Mouse (Mus musculus): ENCODE measurements around the gene Krtap5-5. TPM values are rescaled to one million over a fixed set of nuclear protein-coding genes. Genes with fewer than 3 reads are reported as not detected.

Krtap5-5 gene
- polyA plus RNA-seq, 1 experiment from 2014 or later: not detected

DNA sequence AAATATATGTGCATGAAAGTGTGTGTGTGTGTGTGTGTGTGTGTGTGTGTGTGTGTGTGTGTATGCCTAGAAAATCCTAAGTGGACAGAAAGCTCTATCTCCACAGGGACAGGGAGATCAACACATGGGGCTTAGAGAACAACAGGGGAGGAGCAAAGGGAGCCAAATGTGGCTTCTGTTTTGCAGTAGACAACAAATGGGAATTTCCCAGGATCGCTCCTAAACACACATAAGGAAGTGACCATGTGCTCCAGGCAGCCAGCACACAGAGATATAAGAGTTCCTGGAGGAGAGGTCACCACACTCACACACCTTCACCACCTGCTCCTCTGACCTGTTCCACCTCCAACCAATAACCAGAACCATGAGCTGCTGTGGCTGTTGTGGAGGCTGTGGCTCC lies 28.7 kb downstream of the Krtap5-5 start, which contains the start of gene Krtap5-3:
Krtap5-3 (plus strand) TSS at position 301 of the 400 bp plus-strand sequence.
- Histone ChIP-seq H3K27ac (no peak within 1 kb of the TSS), H3K9me3 (replicated peaks) (no peaks in the 10 kb centered on the region), H3K36me3 (no peaks in the 10 kb centered on the region), H3K4me3 (no peak within 1 kb of the TSS), H3K4me1 (no peaks in the 10 kb centered on the region), H3K27me3 (ENCODE audit: low read depth, poor library complexity, severe bottlenecking) (no peaks in the 10 kb centered on the region)
- DNase-seq (ENCODE audit: low spot score): no peak
- WGBS: 63% methylated on average over 1 of the region's 1 CpGs

DNA sequence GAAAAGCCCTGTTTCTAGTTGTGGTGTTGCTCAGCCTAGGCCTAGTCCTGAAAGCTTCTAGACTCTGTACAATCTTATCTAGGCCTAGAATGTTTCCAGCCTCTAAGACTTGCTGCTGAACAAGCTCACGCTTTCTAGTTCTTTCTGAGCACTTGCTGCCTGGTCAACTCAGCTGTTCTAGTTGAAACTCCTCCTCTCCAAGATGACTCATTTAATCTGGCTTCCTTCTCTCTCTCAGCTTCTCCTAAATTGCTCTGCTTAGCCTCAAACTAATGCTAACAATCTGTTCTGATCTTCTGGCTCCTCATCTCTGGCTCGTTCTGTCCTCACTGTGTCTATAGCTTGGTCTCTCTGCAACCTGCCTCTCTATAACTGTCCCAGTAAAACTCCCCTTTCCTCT lies 31.0 kb downstream of the Krtap5-5 start:
- DNase-seq (ENCODE audit: low spot score): no peak
- no peaks in the 10 kb centered on the region for H3K9me3 ChIP-seq (replicated peaks)
- no peaks in the 10 kb centered on the region for H3K27me3 ChIP-seq (ENCODE audit: low read depth, poor library complexity, severe bottlenecking)
- no peaks in the 10 kb centered on the region for H3K4me1 ChIP-seq
- 75% methylated on average over 2 of the region's 2 CpGs for whole genome bisulfite sequencing
- no peak overlapping the region for H3K4me3 ChIP-seq
- no peaks in the 10 kb centered on the region for H3K36me3 ChIP-seq
- H3K27ac ChIP-seq: no peak overlapping the region

DNA sequence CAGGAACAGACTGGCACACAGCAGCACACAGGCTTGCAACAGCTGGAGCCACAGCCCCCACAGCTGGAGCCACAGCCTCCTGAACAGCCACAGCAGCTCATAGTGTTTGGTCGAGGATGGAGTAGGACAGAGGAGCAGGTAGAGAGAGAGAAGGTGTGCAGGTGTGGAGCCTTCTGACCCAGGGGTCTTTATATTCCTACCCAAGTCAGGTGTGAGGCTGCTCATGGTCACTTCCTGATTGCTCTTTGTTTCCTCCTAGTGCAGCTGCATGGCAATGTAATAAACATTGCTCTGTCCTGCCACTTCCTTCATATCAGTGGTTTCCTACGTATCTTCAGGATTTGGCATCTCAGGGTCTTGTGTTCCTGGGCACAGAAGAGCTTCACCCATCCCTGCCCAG lies 39.5 kb downstream of the Krtap5-5 start, which contains the start of gene Gm10153:
Gm10153 (minus strand) TSS at position 101 of the 400 bp plus-strand sequence.
- 41% methylated on average over 2 of the region's 2 CpGs for WGBS
- no peak within 1 kb of the TSS for H3K27ac ChIP-seq
- DNase-seq (ENCODE audit: low spot score): no peak
- H3K36me3 ChIP-seq: no peaks in the 10 kb centered on the region
- no peak within 1 kb of the TSS for H3K4me3 ChIP-seq
- no peaks in the 10 kb centered on the region for H3K27me3 ChIP-seq (ENCODE audit: low read depth, poor library complexity, severe bottlenecking)
- no peaks in the 10 kb centered on the region for H3K4me1 ChIP-seq
- no peaks in the 10 kb centered on the region for H3K9me3 ChIP-seq (replicated peaks)

DNA sequence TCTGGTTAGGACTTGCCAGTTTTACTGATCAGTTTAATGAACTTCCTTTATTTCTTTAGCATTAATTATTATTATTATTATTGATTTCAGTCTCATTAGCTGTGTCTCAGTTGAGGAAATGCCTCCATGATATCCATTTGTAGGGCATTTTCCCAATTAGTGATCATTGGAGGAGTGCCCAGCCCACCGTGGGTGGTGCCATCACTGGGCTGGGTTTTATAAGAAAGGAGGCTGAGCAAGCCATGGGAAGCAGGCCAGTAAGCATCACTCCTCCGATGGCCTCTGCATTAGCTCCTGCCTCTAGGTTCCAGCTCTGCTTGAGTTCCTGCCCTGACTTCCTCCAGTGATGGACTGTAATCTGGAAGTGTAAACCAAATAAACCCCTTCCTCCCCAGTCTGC lies 41.6 kb downstream of the Krtap5-5 start:
- H3K36me3 ChIP-seq: no peaks in the 10 kb centered on the region
- WGBS: 76% methylated on average over 2 of the region's 2 CpGs
- no peaks in the 10 kb centered on the region for H3K9me3 ChIP-seq (replicated peaks)
- H3K4me1 ChIP-seq: no peaks in the 10 kb centered on the region
- no peaks in the 10 kb centered on the region for H3K27me3 ChIP-seq (ENCODE audit: low read depth, poor library complexity, severe bottlenecking)
- no peak for DNase-seq (ENCODE audit: low spot score)
- no peak overlapping the region for H3K27ac ChIP-seq
- no peak overlapping the region for H3K4me3 ChIP-seq

DNA sequence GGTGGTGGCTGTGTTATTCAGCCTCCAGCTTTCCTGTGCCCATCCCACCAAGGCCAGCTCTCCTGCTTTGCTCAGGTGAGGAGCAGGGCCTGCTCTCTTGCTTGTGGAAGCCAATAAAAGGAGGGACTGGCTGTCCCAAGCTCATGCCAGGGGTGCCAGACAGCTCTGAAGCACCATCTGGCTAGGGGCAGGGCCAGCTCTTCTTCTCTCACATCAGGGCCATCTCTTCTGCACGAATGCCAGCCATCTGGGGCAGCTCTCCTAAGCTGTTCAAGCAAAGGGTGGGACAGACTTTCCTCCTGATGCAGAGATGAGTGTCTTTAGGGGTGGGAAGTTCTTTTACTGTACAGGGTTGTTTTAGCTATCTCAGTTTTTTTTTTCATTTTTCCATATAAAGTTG lies 48.8 kb downstream of the Krtap5-5 start:
- no peaks in the 10 kb centered on the region for H3K4me1 ChIP-seq
- H3K27ac ChIP-seq: no peak overlapping the region
- no peaks in the 10 kb centered on the region for H3K36me3 ChIP-seq
- no peaks in the 10 kb centered on the region for H3K9me3 ChIP-seq (replicated peaks)
- H3K27me3 ChIP-seq (ENCODE audit: low read depth, poor library complexity, severe bottlenecking): no peaks in the 10 kb centered on the region
- H3K4me3 ChIP-seq: no peak overlapping the region
- no peak for DNase-seq (ENCODE audit: low spot score)
- 50% methylated on average over 1 of the region's 1 CpGs for WGBS

Other genes with a start within 250 kb of the Krtap5-5 start
- gene Mob2, start 168.9 kb downstream of the Krtap5-5 start, polyA plus RNA-seq (2016; fragmentation: Nextera tagmentation; extraction: Ambion mirVana): 67.8 and 74.4 TPM in 2 replicates
- gene Dusp8, start 134.1 kb downstream of the Krtap5-5 start, polyA plus RNA-seq (2016; fragmentation: Nextera tagmentation; extraction: Ambion mirVana): 0.26 and 0.34 TPM in 2 replicates
- gene Gm45618, start 109.2 kb downstream of the Krtap5-5 start, polyA plus RNA-seq (2016; fragmentation: Nextera tagmentation; extraction: Ambion mirVana): not detected in 2 replicates
- gene Gm39115, start 93.9 kb downstream of the Krtap5-5 start, polyA plus RNA-seq (2016; fragmentation: Nextera tagmentation; extraction: Ambion mirVana): not detected in 2 replicates
- gene Gm45337, start 85.4 kb downstream of the Krtap5-5 start, polyA plus RNA-seq (2016; fragmentation: Nextera tagmentation; extraction: Ambion mirVana): not detected in 2 replicates
- gene Gm29735, start 72.9 kb downstream of the Krtap5-5 start, polyA plus RNA-seq (2016; fragmentation: Nextera tagmentation; extraction: Ambion mirVana): not detected in 2 replicates
- gene Gm4553, start 64.2 kb downstream of the Krtap5-5 start, polyA plus RNA-seq (2016; fragmentation: Nextera tagmentation; extraction: Ambion mirVana): not detected in 2 replicates
- gene Krtap5-2, start 54.0 kb downstream of the Krtap5-5 start, polyA plus RNA-seq (2016; fragmentation: Nextera tagmentation; extraction: Ambion mirVana): not detected in 2 replicates
- not detected in 2 replicates for gene Gm10153, start 39.6 kb downstream of the Krtap5-5 start, polyA plus RNA-seq (2016; fragmentation: Nextera tagmentation; extraction: Ambion mirVana)
- not detected in 2 replicates for gene Krtap5-3, start 28.6 kb downstream of the Krtap5-5 start, polyA plus RNA-seq (2016; fragmentation: Nextera tagmentation; extraction: Ambion mirVana)
- gene Gm7579, start 18.1 kb downstream of the Krtap5-5 start, polyA plus RNA-seq (2016; fragmentation: Nextera tagmentation; extraction: Ambion mirVana): not detected in 2 replicates
- not detected in 2 replicates for gene Gm40460, start 11.1 kb upstream of the Krtap5-5 start, polyA plus RNA-seq (2016; fragmentation: Nextera tagmentation; extraction: Ambion mirVana)
- not detected in 2 replicates for gene Gm2431, start 28.4 kb upstream of the Krtap5-5 start, polyA plus RNA-seq (2016; fragmentation: Nextera tagmentation; extraction: Ambion mirVana)
- gene Gm4559, start 44.4 kb upstream of the Krtap5-5 start, polyA plus RNA-seq (2016; fragmentation: Nextera tagmentation; extraction: Ambion mirVana): not detected in 2 replicates
- not detected in 2 replicates for gene Krtap5-1, start 67.1 kb upstream of the Krtap5-5 start, polyA plus RNA-seq (2016; fragmentation: Nextera tagmentation; extraction: Ambion mirVana)
- gene Krtap5-4, start 73.6 kb upstream of the Krtap5-5 start, polyA plus RNA-seq (2016; fragmentation: Nextera tagmentation; extraction: Ambion mirVana): not detected in 2 replicates
- 0.53 and 0.73 TPM in 2 replicates for gene Ifitm10, start 143.8 kb upstream of the Krtap5-5 start, polyA plus RNA-seq (2016; fragmentation: Nextera tagmentation; extraction: Ambion mirVana)
- 0.63 and 1.1 TPM in 2 replicates for gene Gm49369, start 152.7 kb upstream of the Krtap5-5 start, polyA plus RNA-seq (2016; fragmentation: Nextera tagmentation; extraction: Ambion mirVana)
- gene Ctsd, start 158.1 kb upstream of the Krtap5-5 start, polyA plus RNA-seq (2016; fragmentation: Nextera tagmentation; extraction: Ambion mirVana): 121 and 132 TPM in 2 replicates
- gene Syt8, start 204.9 kb upstream of the Krtap5-5 start, polyA plus RNA-seq (2016; fragmentation: Nextera tagmentation; extraction: Ambion mirVana): 0.25 TPM in 1 of 2 replicates, not detected in the other
- 2.4 and 3.6 TPM in 2 replicates for gene Tnni2, start 211.8 kb upstream of the Krtap5-5 start, polyA plus RNA-seq (2016; fragmentation: Nextera tagmentation; extraction: Ambion mirVana)
- 28.7 and 31.1 TPM in 2 replicates for gene Lsp1, start 230.8 kb upstream of the Krtap5-5 start, polyA plus RNA-seq (2016; fragmentation: Nextera tagmentation; extraction: Ambion mirVana)